Mouse (Mus musculus): Measurements from ENCODE around the gene H1foo.

The H1foo gene

GRCm38 (mm10) chr6:115961743-115962142, 17.0 kb downstream of the H1foo start:
- DNase-seq (ENCODE audit: inconsistent ontology term) = peak; percentile 62

GRCm38 (mm10) chr6:115962439-115963085, 17.8 kb downstream of the H1foo start:
- no peak for DNase-seq (ENCODE audit: inconsistent ontology term)

GRCm38 (mm10) chr6:115963656-115964055, 18.9 kb downstream of the H1foo start:
- no peak for DNase-seq (ENCODE audit: inconsistent ontology term)

- no peak for DNase-seq (ENCODE audit: inconsistent ontology term)
These were observed 21.7 kb downstream of the H1foo start for GRCm38 (mm10) chr6:115966227-115966966.

- DNase-seq (ENCODE audit: inconsistent ontology term) = no peak
These were observed 22.6 kb downstream of the H1foo start for GRCm38 (mm10) chr6:115967291-115967880.

- DNase-seq (ENCODE audit: inconsistent ontology term) = no peak
These were observed 23.3 kb downstream of the H1foo start for GRCm38 (mm10) chr6:115968086-115968485.

GRCm38 (mm10) chr6:115968700-115969099, 24.0 kb downstream of the H1foo start:
- DNase-seq (ENCODE audit: inconsistent ontology term) = no peak

- no peak for DNase-seq (ENCODE audit: inconsistent ontology term)
These were observed 24.4 kb downstream of the H1foo start for GRCm38 (mm10) chr6:115969103-115969502.

GRCm38 (mm10) chr6:115969952-115970351, 25.2 kb downstream of the H1foo start:
- no peak for DNase-seq (ENCODE audit: inconsistent ontology term)

- DNase-seq (ENCODE audit: inconsistent ontology term) = no peak
These were observed 26.7 kb downstream of the H1foo start for GRCm38 (mm10) chr6:115971273-115972060.

- no peak for DNase-seq (ENCODE audit: inconsistent ontology term)
These were observed 27.5 kb downstream of the H1foo start for GRCm38 (mm10) chr6:115972083-115972764.

- DNase-seq (ENCODE audit: inconsistent ontology term) = no peak
These were observed 28.6 kb downstream of the H1foo start for GRCm38 (mm10) chr6:115973139-115973875.

GRCm38 (mm10) chr6:115973881-115974662, 29.3 kb downstream of the H1foo start:
- peak; percentile 89 for DNase-seq (ENCODE audit: inconsistent ontology term)

GRCm38 (mm10) chr6:115975606-115976005, 30.9 kb downstream of the H1foo start:
- DNase-seq (ENCODE audit: inconsistent ontology term) = peak; percentile 40

GRCm38 (mm10) chr6:115977810-115978209, 33.1 kb downstream of the H1foo start:
- DNase-seq (ENCODE audit: inconsistent ontology term) = no peak

- DNase-seq (ENCODE audit: inconsistent ontology term) = no peak
These were observed 33.9 kb downstream of the H1foo start for GRCm38 (mm10) chr6:115978596-115978995.

- DNase-seq (ENCODE audit: inconsistent ontology term) = no peak
These were observed 38.2 kb downstream of the H1foo start for GRCm38 (mm10) chr6:115982889-115983288.

GRCm38 (mm10) chr6:115983306-115984038, 38.7 kb downstream of the H1foo start:
- DNase-seq (ENCODE audit: inconsistent ontology term) = no peak

GRCm38 (mm10) chr6:115984580-115984979, 39.8 kb downstream of the H1foo start:
- no peak for DNase-seq (ENCODE audit: inconsistent ontology term)

Data from Muller cell, postnatal 12 days (primary cell).